Mouse (Mus musculus): ENCODE results near the gene Kat7.

The Kat7 gene

DNA sequence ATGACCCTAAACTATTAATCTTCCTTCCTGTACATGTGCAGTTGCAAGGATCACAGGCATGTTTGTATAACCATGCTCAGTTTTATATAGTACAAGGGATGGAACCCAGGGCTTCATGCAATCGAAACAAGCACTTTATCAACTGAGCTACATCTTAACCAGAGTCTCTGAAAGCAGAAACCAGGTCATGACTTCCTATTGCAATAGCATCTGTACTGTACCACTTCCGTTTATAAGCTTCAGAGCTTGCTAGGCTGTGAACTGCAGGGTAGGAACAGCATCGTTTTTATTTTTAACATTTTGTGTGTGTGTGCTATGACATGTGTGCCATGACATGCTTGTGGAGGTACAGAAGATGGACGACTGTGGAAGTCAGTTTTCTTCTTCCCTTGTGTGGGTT is 23.2 kb upstream of the Kat7 start:
- DNase-seq (ENCODE audit: low spot score), result no peak

GRCm38 (mm10) chr11:95330662-95331061 is 20.6 kb upstream of the Kat7 start:
- no peak for DNase-seq (ENCODE audit: low spot score)

DNA sequence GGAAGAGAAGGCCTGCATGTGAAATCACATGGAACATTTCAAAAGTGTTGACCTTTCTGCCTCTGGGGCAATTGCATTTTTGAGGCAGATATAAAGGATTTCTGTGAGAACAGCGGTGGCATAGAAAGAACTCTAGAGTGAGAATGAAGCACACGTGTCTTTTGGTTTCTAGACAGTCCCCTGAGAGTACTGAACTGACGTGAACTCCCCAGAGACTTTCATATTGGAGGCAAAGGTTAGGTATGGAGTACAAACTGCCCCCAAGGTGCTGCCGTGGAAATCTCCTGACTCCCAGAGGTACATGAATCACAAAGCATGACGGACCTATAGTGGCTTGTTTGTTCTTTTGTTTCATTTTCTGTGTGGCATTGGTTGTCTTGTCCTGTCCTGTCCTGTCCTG is 18.6 kb upstream of the Kat7 start:
- no peak for DNase-seq (ENCODE audit: low spot score)

DNA sequence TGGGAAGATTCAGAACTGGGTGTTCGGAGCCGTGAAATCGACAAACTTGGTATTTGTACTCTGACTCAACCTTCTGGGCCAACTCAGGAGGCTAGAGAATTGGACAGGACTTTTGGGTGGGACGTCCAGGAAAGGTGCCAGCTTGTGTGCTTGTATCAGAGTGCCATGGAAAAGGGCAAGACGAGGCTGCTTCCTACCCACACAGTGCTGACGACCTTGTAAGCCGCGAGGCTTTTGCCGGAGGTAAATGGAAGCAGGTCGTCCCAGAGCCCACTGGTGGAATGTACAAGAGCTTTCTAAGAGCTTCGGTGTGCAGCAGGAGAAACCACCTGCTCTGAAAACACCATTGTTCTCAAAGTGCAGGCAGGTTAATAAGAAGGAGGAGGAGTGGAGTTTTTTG is 16.2 kb upstream of the Kat7 start:
- DNase-seq (ENCODE audit: low spot score), result no peak

DNA sequence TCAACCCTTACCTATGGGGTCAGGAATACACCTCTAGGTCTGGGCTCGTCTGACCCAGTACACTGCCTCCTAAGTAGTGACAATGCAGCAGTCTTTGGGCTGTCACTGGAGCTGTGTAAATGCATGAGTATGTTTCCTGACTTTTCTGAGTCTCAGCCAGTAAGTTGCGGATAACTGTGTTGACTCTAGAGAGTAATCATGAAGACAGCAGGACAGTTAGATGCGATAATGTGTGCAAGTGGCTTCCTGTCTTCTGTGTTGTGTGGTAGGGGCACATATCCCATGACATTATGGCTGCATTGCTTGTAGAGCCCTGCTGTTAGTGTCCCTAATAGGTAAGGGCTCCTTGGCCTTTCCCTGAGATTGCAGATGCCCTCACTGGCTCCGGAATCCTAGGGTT is 15.8 kb upstream of the Kat7 start:
- no peak for DNase-seq (ENCODE audit: low spot score)

GRCm38 (mm10) chr11:95324181-95324580 is 14.1 kb upstream of the Kat7 start:
- DNase-seq (ENCODE audit: low spot score), result no peak

GRCm38 (mm10) chr11:95320010-95320409 is 10.0 kb upstream of the Kat7 start:
- no peak for DNase-seq (ENCODE audit: low spot score)

DNA sequence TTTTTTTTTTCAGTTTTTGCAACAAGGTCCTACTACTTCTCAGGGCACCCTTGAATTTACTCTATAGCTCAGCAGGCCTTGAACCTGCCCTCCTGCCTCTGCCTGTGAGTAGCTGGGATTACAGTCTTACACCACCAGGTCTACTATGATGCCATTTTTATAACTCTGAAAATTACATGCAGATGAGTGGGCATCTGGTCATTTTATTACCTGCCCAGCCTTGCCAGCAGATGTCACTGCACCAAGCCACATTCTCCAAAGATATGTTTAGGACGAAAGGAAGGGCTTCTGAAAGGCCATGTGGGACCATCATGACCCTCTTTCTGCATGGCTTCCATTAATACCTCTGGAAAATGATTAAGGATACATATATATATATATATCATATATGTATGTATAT is 9.5 kb upstream of the Kat7 start:
- DNase-seq (ENCODE audit: low spot score), result no peak

DNA sequence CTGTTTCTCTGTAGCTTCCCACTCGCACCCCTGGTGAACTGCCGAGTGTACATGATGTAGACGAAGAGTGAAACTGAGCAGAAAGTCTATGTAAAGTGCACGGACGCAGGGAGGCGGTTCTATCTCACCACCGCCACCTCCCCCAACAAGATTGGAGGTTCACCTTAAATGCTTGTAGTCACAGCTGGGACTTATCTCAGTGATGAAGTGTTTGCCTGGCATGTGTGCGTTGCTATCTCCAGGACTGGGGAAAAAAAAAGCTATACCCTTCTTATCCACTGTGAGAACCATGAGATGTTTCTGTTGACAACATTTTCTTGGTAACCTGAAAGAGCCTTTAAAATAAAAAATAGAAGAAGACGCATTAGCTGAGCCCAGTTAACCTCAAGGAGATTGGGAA is 8.1 kb upstream of the Kat7 start:
- DNase-seq (ENCODE audit: low spot score), result no peak

DNA sequence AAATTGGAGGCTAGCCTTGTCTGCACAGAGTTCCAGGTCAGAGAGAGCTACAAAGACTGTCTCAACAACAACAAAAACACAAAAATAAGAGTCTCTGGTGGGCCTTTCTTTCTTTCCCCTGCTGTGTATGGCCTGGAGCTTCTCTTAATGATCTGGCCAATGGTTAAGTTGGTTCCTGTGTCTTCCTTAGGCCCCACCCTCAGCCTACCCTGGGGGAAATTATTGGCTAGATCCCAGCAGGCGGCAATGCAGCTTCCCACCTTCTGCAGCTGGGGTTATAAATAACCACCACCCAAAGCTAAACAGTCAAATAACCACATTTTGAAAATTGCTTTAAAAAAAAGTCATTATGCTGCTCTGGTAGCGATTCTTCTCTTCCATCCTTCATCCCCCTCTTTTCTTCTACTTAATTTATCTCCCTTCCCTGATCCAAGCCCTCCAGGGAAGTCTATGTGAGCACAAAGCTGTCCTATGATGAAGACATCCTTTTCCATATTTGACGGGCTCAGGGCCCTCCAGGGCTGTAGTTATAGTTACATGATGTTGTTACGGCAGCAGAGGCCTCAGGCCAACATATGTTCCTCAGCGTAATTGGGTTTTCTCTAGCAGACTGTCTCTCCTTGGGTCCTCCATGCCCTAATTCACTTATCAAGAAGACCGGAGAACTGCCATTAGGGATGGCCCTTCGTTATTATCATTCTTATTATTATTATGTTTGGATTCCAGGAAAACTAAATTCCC is 5.3 kb upstream of the Kat7 start:
- DNase-seq (ENCODE audit: low spot score), result no peak

- DNase-seq (ENCODE audit: low spot score), result no peak
Measured at GRCm38 (mm10) chr11:95311425-95311807, 1.4 kb upstream of the Kat7 start.

GRCm38 (mm10) chr11:95310648-95311424 is 790 bp upstream of the Kat7 start:
- DNase-seq (ENCODE audit: low spot score), result no peak

DNA sequence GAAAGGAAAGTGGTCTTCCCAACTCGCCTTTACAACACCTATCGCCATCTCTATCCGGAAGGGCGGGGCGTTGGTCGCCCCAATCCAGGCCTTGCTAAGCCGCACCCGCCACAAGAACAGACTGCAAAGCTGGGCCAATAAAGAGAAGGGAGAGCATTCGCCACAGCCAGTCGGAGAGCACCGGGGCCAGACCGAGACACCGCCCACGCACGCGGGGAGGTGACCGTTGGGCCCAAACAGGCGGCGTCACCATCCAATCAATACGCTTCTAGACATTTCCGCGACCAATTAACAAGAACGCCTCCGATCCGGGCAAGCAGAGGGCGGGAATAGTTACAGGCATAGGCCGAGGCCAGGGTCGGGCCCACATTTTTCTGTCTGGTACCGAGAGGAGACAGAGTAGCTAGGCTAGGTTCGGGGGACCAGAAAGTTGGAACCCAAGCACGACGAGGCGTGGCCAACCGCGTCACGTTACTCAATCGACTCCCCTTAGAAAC is 488 bp downstream of the Kat7 start:
- DNase-seq (ENCODE audit: low spot score), result peak; percentile 83

DNA sequence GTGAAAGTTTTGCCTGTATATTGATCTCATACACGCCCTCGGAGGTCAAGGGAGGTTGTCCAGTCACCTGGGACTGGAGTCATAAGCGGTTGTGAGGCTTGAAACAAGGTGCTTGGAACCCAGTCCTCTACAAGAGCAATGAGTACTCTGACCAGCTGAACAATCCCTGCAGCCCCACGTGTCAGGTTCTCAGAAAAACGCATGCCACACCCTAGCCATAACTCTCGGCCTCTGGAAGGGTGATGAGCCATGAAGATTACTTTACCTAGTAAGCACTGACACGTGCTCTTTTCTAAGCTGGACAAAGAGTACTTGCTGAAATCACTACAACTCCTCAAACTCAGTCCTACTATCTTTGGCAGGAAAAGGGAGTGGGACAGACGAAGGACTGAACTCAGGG is 2.5 kb downstream of the Kat7 start:
- no peak for DNase-seq (ENCODE audit: low spot score)

DNA sequence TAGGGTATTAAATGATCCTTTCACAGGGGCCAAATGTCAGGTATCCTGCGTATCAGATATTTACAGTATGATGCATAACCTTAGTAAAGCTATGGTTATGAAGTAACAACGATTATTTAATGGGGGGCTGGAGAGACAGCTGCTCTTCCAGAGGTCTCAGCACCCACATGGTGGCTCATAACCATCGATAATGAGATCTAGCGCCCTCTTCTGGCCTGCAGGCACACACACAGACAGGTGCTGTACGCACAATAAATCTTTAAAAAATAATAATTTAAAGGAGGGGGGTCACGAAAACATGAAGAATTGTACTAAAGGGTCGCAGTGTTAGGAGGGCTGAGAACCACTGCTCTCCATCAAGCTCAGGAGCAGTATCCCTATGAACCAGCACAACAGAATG is 4.4 kb downstream of the Kat7 start:
- DNase-seq (ENCODE audit: low spot score), result no peak

DNA sequence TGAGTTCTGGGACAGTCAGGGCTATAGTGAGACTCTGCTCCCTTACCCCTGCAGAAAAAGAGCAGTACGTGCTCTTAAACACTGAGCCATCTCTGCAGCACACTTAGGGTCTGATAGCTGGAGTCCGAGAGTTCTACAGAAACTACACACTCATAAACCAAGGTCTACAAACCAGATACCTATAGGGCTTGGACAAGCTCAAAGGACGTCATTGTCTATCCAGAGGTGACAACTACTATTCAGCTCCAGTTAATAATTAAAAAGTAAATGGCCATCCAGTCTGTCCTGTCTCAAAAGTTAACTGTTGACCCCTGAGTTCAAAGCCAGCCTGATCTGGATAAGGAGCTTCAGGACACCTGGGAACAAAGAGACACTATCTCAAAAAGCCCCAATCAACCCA is 8.3 kb downstream of the Kat7 start:
- DNase-seq (ENCODE audit: low spot score), result no peak

GRCm38 (mm10) chr11:95299886-95300285 is 10.2 kb downstream of the Kat7 start:
- no peak for DNase-seq (ENCODE audit: low spot score)

- DNase-seq (ENCODE audit: low spot score), result no peak
Measured at GRCm38 (mm10) chr11:95298146-95298545, 11.9 kb downstream of the Kat7 start.

DNA sequence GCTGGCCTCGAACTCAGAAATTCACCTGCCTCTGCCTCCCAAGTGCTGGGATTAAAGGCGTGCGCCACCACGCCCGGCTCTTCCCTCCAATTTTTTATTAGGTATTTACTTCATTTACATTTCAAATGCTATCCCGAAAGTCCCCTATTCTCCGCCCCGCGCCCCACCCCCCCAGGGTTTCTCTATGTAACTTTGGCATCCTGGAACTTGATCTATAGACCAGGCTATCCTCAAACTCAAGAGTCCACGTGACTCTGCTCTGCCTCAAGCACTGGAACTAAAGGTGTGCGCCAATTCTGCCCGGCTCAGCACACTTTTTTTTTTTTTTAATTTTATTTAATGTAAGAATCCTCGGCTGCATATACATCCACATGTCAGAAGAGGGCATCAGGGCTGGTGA is 14.3 kb downstream of the Kat7 start:
- no peak for DNase-seq (ENCODE audit: low spot score)

- no peak for DNase-seq (ENCODE audit: low spot score)
Measured at GRCm38 (mm10) chr11:95293017-95293624, 16.9 kb downstream of the Kat7 start.

- no peak for DNase-seq (ENCODE audit: low spot score)
Measured at GRCm38 (mm10) chr11:95291998-95292397, 18.0 kb downstream of the Kat7 start.

DNA sequence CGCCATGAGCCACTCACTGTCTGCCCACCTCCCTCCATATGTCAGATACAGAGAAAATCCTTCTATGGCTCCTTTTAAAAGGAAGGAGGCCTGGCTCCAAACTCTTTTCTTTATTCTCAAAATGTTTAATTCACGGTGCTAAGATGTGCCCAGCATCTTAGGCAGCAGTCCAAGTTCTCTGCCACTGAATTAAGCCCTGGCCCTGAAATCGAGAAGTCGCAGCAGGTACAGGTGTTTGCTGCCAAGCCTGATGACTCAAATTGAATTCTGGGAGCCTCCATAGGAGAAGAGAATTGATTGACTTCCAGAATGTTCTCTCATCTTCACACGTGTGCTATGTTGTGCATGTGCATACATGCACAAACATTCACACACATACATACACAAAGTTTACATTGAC is 27.7 kb downstream of the Kat7 start:
- no peak for DNase-seq (ENCODE audit: low spot score)

GRCm38 (mm10) chr11:95279061-95279659 is 30.9 kb downstream of the Kat7 start:
- no peak for DNase-seq (ENCODE audit: low spot score)

Data from urinary bladder, postnatal 10 days (tissue).